Mouse (Mus musculus) midbrain, embryonic 15.5 days (tissue): Measurements from ENCODE around the gene Tusc1. TPM values are rescaled to one million over a fixed set of nuclear protein-coding genes. Genes with fewer than 3 reads are reported as not detected.

ENCODE experiments used
- ATAC-seq: fragments of 200-750 bp; cut with Nextera tagmentation; replicated peaks from 2 replicates; pipeline ENCODE4 v1.8.0; 2017; ENCODE audit warnings: moderate TSS enrichment
- H3K27ac ChIP-seq: fragments of 300-500 bp; sonication (generic); 2 replicates; pipeline ENCODE4 v1.5.1; 2015; ENCODE audit warnings: mild to moderate bottlenecking, inconsistent platforms
- H3K27me3 ChIP-seq: fragments of 300-500 bp; sonication (generic); replicated peaks from 2 replicates; pipeline ENCODE4 v1.6.1; 2015; ENCODE audit warnings: inconsistent platforms
- H3K36me3 ChIP-seq: fragments of 300-500 bp; sonication (generic); replicated peaks from 2 replicates; pipeline ENCODE4 v1.6.1; 2015; ENCODE audit warnings: inconsistent platforms
- H3K4me1 ChIP-seq: fragments of 300-500 bp; sonication (generic); 2 replicates; pipeline ENCODE4 v1.6.1; 2015; ENCODE audit warnings: inconsistent platforms
- H3K4me2 ChIP-seq: fragments of 300-500 bp; sonication (generic); 2 replicates; pipeline ENCODE4 v1.6.1; 2015; ENCODE audit warnings: inconsistent platforms, mild to moderate bottlenecking, moderate library complexity
- H3K4me3 ChIP-seq: fragments of 300-500 bp; sonication (generic); 2 replicates; pipeline ENCODE4 v1.5.1; 2015; ENCODE audit warnings: mild to moderate bottlenecking, inconsistent platforms
- H3K9ac ChIP-seq: fragments of 300-500 bp; sonication (generic); 2 replicates; pipeline ENCODE4 v1.6.1; 2015; ENCODE audit warnings: mild to moderate bottlenecking, inconsistent platforms
- H3K9me3 ChIP-seq: fragments of 300-500 bp; sonication (generic); 2 replicates; pipeline ENCODE4 v1.6.1; 2016; ENCODE audit warnings: inconsistent platforms
- WGBS: fragments of 180-500 bp; shearing (Covaris S2); methylation state at CpG from one replicate; pipeline ENCODE4 v1.1.7; 2015; ENCODE audit warnings: mixed read lengths; 5-methylcytosine and 5-hydroxymethylcytosine counted together
- polyA plus RNA-seq: library from polyadenylated mRNA; unstranded; fragments of >200 nt; fragmentation: Nextera tagmentation; extraction: Ambion mirVana; gene quantifications from 2 replicates; pipeline ENCODE4 v1.2.1, GENCODE M21; 2015

The Tusc1 gene
- polyA plus RNA-seq, result 12.7 and 14.1 TPM in 2 replicates

DNA sequence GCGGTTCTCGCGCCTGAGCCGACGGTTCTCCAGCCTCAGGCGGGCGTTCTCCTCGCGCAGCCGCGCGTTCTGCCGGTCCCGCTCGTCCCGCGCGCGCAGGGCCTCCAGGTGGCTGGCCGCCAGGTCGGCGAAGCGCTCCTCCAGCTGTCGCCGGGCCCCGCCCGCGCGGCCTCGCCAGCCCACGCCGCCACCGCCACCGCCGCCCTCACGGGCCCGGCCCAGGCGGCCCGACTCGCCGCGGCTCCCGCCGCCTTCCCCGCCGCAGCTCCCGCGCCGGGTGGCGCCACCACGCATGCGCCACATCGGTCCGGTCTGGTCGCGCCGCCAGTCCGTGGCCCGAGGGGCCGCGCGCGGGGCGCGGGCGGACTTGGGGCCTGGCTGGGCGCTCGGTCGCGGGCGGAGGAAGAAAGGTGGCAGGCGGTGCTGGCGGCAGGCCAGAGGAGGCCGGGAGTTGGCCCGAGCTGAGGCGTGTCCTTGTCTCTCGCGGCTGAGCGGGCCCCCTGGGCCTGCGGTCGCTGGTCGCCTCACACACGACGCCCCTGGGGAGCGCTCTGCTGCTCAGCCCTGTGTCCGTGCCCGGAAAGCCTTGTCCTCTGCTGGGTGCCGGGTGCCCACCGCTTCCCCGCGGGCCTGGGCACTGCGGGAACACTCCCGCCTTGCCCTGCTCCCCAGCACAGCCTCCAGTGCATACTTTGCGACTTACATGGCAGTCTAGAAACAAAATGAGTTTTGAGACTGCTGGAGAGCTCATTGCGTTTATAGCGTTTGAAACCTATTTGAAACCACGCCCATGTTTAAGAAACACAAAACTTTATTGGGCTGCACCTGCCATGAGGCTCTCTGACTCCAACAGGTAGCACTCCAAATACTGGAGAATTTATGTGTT is at the start of gene Tusc1:
Gene Tusc1, minus strand, starts transcription at position 394 of the 886 bp plus-strand sequence.
- H3K27ac ChIP-seq, result peak within 1 kb of the TSS; percentile 96
- under 1% methylated on average over 70 of the region's 97 CpGs for WGBS
- peak; percentile 96 for ATAC-seq
- H3K9me3 ChIP-seq, result no peaks in the 10 kb centered on the region
- H3K9ac ChIP-seq, result peak within 1 kb of the TSS; percentile 79
- H3K27me3 ChIP-seq, result no peaks in the 10 kb centered on the region
- H3K4me2 ChIP-seq, result peak within 1 kb of the TSS; percentile 97
- no peaks in the 10 kb centered on the region for H3K36me3 ChIP-seq
- H3K4me1 ChIP-seq, result peaks cover 3% of the 10 kb centered on the region; the same call in 1 of the 2 replicates
- H3K4me3 ChIP-seq, result peak within 1 kb of the TSS; percentile 71

DNA sequence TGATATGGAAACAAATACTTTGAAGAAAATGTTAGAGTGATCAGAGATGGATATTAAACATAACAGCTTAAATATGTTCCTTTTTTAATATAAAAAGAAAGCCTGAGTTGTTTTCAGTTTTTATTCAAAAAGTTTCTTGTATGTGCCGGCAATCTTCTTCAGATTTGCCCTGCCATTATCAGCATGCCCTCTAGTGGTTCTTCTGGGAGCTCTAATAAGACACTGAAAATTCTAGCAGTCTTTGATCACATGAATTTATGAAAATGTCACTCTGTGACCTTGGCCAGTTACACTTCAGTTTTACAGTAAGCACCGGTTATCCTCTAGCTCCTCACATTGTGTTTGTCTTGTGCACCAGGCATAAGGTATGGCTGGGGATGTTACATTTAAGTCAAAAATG is 17.6 kb upstream of the Tusc1 start:
- Histone ChIP-seq H3K9ac (no peak overlapping the region), H3K36me3 (no peaks in the 10 kb centered on the region), H3K4me2 (no peak overlapping the region), H3K4me3 (no peak overlapping the region), H3K27ac (no peak overlapping the region), H3K9me3 (no peaks in the 10 kb centered on the region), H3K27me3 (no peaks in the 10 kb centered on the region), H3K4me1 (no peaks in the 10 kb centered on the region)
- WGBS, result 67% methylated on average over 2 of the region's 2 CpGs
- no peak for ATAC-seq

DNA sequence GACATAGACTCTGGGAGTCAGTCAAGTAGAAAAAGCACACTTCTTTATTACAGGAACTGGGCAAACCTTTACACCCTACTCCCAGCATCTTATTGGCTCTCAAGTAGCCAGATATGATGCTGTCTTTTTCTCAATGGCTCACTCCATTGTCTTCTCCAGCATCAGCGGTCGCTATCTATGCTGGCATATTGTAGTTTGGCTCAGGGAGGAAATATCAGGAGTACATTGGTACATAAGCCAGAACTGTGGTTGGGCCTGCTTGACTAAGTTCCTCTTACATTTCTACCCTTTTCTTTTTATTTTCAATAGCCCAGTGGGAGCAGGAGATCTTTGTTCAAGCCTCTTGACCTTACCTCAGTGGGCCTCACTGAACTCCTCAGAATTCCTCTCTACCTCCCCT is 9.0 kb upstream of the Tusc1 start:
- H3K27ac ChIP-seq, result no peak overlapping the region
- 95% methylated on average over 2 of the region's 2 CpGs for WGBS
- H3K9ac ChIP-seq, result no peak overlapping the region
- no peaks in the 10 kb centered on the region for H3K27me3 ChIP-seq
- H3K36me3 ChIP-seq, result no peaks in the 10 kb centered on the region
- no peak overlapping the region for H3K4me3 ChIP-seq
- ATAC-seq, result no peak
- H3K4me1 ChIP-seq, result no peaks in the 10 kb centered on the region
- no peak overlapping the region for H3K4me2 ChIP-seq
- no peaks in the 10 kb centered on the region for H3K9me3 ChIP-seq

GRCm38 (mm10) chr4:93341568-93341967 is 6.3 kb upstream of the Tusc1 start:
- Histone ChIP-seq H3K4me2 (no peak overlapping the region), H3K36me3 (no peaks in the 10 kb centered on the region), H3K4me3 (no peak overlapping the region), H3K27ac (no peak overlapping the region), H3K9me3 (no peaks in the 10 kb centered on the region), H3K9ac (no peak overlapping the region), H3K4me1 (no peaks in the 10 kb centered on the region), H3K27me3 (no peaks in the 10 kb centered on the region)
- ATAC-seq, result no peak

- H3K27ac ChIP-seq, result no peak overlapping the region
- no peaks in the 10 kb centered on the region for H3K27me3 ChIP-seq
- H3K4me1 ChIP-seq, result peaks cover 3% of the 10 kb centered on the region; the same call in 1 of the 2 replicates
- no peak for ATAC-seq
- no peak overlapping the region for H3K4me3 ChIP-seq
- H3K36me3 ChIP-seq, result no peaks in the 10 kb centered on the region
- no peak overlapping the region for H3K4me2 ChIP-seq
- 78% methylated on average over 3 of the region's 3 CpGs for WGBS
- no peaks in the 10 kb centered on the region for H3K9me3 ChIP-seq
- H3K9ac ChIP-seq, result no peak overlapping the region
Measured at GRCm38 (mm10) chr4:93337977-93338376, 2.7 kb upstream of the Tusc1 start.

DNA sequence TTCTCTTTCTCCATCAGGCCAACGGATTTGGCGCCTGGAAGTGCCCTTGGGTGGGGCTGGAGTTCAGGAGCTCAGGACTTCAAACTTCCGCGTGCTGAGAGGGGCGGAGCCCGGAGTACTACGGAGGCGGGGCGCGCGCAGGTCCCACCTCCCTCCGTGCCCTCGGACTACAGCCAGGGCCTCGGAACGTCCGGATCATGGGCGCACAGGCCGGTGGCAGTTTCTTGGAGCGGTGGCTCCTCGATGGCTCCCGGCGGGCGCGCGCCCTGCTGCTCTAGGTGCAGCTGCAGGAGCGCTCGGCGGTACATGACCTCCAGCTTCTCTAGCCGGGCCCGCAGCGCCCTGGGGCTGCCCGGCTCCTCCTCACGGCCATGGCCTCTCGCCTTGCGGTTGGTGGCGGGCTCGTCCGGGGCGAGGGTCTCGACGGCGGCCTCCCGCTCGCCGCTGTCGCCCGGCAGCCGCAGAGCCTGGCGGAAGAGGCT is 634 bp downstream of the Tusc1 start:
- Histone ChIP-seq H3K27ac (peak overlapping the region; percentile 96), H3K9ac (peak overlapping the region; percentile 79), H3K36me3 (no peaks in the 10 kb centered on the region), H3K27me3 (no peaks in the 10 kb centered on the region), H3K4me1 (peaks cover 3% of the 10 kb centered on the region; the same call in 1 of the 2 replicates), H3K9me3 (no peaks in the 10 kb centered on the region), H3K4me2 (peak overlapping the region; percentile 97), H3K4me3 (peak overlapping the region; percentile 71)
- peak; percentile 89 for ATAC-seq
- WGBS, result under 1% methylated on average over 49 of the region's 49 CpGs

DNA sequence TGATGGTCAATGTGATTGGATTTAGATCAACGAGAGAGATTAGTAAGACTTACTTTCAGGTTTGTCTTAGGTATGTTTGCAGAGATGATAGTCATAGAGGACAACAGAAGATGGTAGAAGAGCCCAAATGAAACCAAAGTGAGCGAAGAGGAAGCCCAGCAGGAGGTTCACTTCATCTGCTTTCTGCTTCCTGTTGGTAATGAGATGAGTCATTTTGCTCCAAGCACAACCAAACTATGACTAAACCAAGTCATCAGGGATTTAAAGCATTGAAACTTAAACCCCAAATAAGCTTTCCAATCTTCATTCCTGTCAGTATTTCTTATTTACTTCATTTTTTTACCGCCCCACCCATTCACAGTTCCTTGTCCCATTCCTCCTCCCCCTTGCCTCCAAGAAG is 27.8 kb downstream of the Tusc1 start:
- Histone ChIP-seq H3K27me3 (no peaks in the 10 kb centered on the region), H3K4me2 (no peak overlapping the region), H3K4me3 (no peak overlapping the region), H3K4me1 (no peaks in the 10 kb centered on the region), H3K9me3 (no peaks in the 10 kb centered on the region), H3K36me3 (no peaks in the 10 kb centered on the region), H3K27ac (no peak overlapping the region), H3K9ac (no peak overlapping the region)
- no peak for ATAC-seq
- 88% methylated on average over 3 of the region's 3 CpGs for WGBS

DNA sequence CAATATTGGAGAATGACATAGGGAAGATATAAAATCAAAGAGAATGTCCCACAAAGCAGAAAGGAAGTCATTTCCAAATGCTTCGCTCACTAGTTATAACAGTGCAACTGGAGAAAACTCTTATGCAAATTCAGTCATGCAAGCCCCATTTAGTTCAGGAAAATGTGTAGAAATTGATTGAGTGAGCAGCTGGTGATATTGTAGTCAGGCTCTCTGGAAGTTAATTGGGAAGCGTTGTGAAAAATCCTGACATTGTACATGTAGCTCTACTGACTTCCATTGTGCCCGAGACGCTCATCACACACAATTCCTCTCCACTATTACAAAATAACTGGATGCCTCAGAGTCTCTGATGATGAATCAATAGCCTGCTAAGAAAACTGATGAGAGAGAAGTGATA is 49.2 kb downstream of the Tusc1 start:
- H3K27ac ChIP-seq, result no peak overlapping the region
- 84% methylated on average over 4 of the region's 4 CpGs for WGBS
- no peak for ATAC-seq
- no peak overlapping the region for H3K4me2 ChIP-seq
- no peaks in the 10 kb centered on the region for H3K9me3 ChIP-seq
- no peaks in the 10 kb centered on the region for H3K27me3 ChIP-seq
- H3K36me3 ChIP-seq, result no peaks in the 10 kb centered on the region
- H3K9ac ChIP-seq, result no peak overlapping the region
- H3K4me1 ChIP-seq, result no peaks in the 10 kb centered on the region
- H3K4me3 ChIP-seq, result no peak overlapping the region
